Mouse (Mus musculus) stomach, embryonic 15.5 days (tissue): ENCODE results near the gene Sri. TPM values are rescaled to one million over a fixed set of nuclear protein-coding genes. Genes with fewer than 3 reads are reported as not detected.
"Not testable (repeated sequence)": the region's sequence is repeated elsewhere in the genome, so short reads cannot be mapped to it uniquely, and the experiment has no call there.

Experiments
- ATAC-seq: fragments of 200-750 bp; cut with Nextera tagmentation; 2 replicates; pipeline ENCODE4 v1.8.0; 2017; ENCODE audit warnings: low read depth, moderate number of reproducible peaks, moderate TSS enrichment; ENCODE audit not compliant: insufficient read depth, low FRiP score
- H3K27ac ChIP-seq: fragments of 300-500 bp; sonication (generic); 2 replicates; pipeline ENCODE4 v1.5.1; 2015; ENCODE audit warnings: mild to moderate bottlenecking, inconsistent platforms
- H3K27me3 ChIP-seq: fragments of 300-500 bp; sonication (generic); replicated peaks from 2 replicates; pipeline ENCODE4 v1.6.1; 2015; ENCODE audit warnings: inconsistent platforms
- H3K36me3 ChIP-seq: fragments of 300-500 bp; sonication (generic); 2 replicates; pipeline ENCODE4 v1.6.1; 2015; ENCODE audit warnings: inconsistent platforms
- H3K4me1 ChIP-seq: fragments of 300-500 bp; sonication (generic); 2 replicates; pipeline ENCODE4 v1.6.1; 2015; ENCODE audit warnings: inconsistent platforms
- H3K4me2 ChIP-seq: fragments of 300-500 bp; sonication (generic); 2 replicates; pipeline ENCODE4 v1.6.1; 2015; ENCODE audit warnings: mild to moderate bottlenecking, inconsistent platforms
- H3K4me3 ChIP-seq: fragments of 300-500 bp; sonication (generic); replicated peaks from 2 replicates; pipeline ENCODE4 v1.5.1; 2015; ENCODE audit warnings: inconsistent platforms
- H3K9ac ChIP-seq: fragments of 300-500 bp; sonication (generic); 2 replicates; pipeline ENCODE4 v1.6.1; 2015; ENCODE audit warnings: inconsistent platforms
- H3K9me3 ChIP-seq: fragments of 300-500 bp; sonication (generic); 2 replicates; pipeline ENCODE4 v1.6.1; 2016; ENCODE audit warnings: inconsistent platforms
- WGBS: fragments of 180-500 bp; shearing (Covaris S2); methylation state at CpG from one replicate; pipeline ENCODE4 v1.1.7; 2015; 5-methylcytosine and 5-hydroxymethylcytosine counted together
- polyA plus RNA-seq: library from polyadenylated mRNA; unstranded; fragments of >200 nt; fragmentation: Nextera tagmentation; extraction: Ambion mirVana; gene quantifications from 2 replicates; pipeline ENCODE4 v1.2.1, GENCODE M21; 2015

Sri gene
- polyA plus RNA-seq = 287 and 292 TPM in 2 replicates

- Histone ChIP-seq H3K27ac (no peak within 1 kb of the TSS), H3K27me3 (no peaks in the 10 kb centered on the region), H3K4me3 (no peak within 1 kb of the TSS), H3K9me3 (no peaks in the 10 kb centered on the region), H3K4me1 (no peaks in the 10 kb centered on the region), H3K9ac (no peak within 1 kb of the TSS), H3K36me3 (no peaks in the 10 kb centered on the region), H3K4me2 (no peak within 1 kb of the TSS)
- 55% methylated on average over 6 of the region's 6 CpGs for WGBS
- ATAC-seq = peak; percentile 88
Measured at GRCm38 (mm10) chr5:8045855-8046254, at the start of gene Sri. Sri (plus strand) TSS chr5:8046078.

- WGBS = 42% methylated on average over 8 of the region's 8 CpGs
- no peak overlapping the region for H3K9ac ChIP-seq
- ATAC-seq = no peak
Measured at GRCm38 (mm10) chr5:7996401-7997044, 49.4 kb upstream of the Sri start.

DNA sequence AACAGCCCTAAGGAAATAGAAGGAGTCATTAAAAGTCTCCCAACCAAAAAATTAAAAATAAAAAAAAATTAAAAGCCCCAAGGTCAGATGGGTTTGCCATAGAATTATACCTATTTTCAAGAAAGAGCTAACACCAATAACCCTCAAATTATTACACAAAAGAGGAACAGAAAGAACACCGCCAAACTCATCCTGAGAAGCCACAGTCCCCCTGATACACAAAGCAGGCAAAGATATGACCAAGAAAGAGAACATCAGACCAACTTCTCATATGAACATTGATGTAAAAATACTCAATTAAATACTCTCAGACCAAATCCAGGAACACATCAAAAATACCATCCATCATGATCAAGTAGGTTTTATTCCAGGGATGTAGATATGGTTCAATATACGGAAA is 48.8 kb upstream of the Sri start:
- Histone ChIP-seq H3K27me3 (no peaks in the 10 kb centered on the region), H3K4me3 (no peak overlapping the region), H3K9me3 (no peaks in the 10 kb centered on the region), H3K27ac (no peak overlapping the region), H3K36me3 (no peaks in the 10 kb centered on the region), H3K4me2 (no peak overlapping the region), H3K4me1 (no peaks in the 10 kb centered on the region), H3K9ac (no peak overlapping the region)
- ATAC-seq = no peak
- WGBS = 92% methylated on average over 2 of the region's 2 CpGs

More at GRCm38 (mm10) chr5:7996401-7997044, 49.4 kb upstream of the Sri start:
- H3K4me3 ChIP-seq = no peak overlapping the region
- H3K4me2 ChIP-seq = no peak overlapping the region
- H3K4me1 ChIP-seq = no peaks in the 10 kb centered on the region
- H3K27me3 ChIP-seq = no peaks in the 10 kb centered on the region
- H3K36me3 ChIP-seq = no peaks in the 10 kb centered on the region
- H3K9me3 ChIP-seq = no peaks in the 10 kb centered on the region
- H3K27ac ChIP-seq = no peak overlapping the region

DNA sequence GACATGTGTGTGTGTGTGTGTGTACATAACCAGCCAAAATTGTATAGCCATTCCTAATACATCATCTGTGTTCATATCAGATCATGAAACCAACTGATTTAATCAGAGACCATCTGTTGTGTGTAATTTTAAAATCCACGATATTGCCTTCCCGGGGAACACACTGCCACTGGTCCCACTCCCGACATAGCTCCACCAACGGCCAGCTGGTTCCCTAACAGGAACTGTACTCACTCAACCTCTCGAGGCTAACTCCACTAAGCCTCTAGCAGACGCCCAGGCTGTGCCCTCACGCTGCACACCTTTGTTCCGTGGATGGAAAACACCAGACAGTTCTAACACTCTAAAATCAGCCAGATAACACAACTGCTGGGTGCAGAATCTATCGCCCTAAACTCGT is 45.4 kb upstream of the Sri start:
- WGBS = 77% methylated on average over 10 of the region's 10 CpGs
- no peaks in the 10 kb centered on the region for H3K27me3 ChIP-seq
- H3K4me2 ChIP-seq = no peak overlapping the region
- H3K9me3 ChIP-seq = no peaks in the 10 kb centered on the region
- no peak overlapping the region for H3K4me3 ChIP-seq
- H3K27ac ChIP-seq = no peak overlapping the region
- no peaks in the 10 kb centered on the region for H3K4me1 ChIP-seq
- H3K9ac ChIP-seq = no peak overlapping the region
- no peak for ATAC-seq
- H3K36me3 ChIP-seq = no peaks in the 10 kb centered on the region

DNA sequence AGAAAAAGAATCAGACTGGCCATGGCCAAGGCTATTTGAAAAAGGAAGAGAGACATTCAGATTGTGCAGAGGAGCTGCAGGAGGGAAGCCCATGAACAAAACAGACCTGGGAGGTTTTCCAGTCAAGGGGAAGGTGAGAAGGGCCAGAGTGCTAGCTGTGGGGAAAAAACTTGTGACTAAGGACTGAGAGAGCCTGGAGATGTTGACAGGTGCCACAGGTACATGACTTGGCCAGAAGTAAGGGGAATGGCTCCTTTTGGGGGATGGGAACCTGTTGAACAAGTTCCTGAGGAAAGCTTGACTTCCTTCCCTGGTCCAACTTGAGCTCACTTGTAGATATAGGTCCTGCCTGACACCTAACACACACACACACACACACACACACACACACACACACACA is 43.1 kb upstream of the Sri start:
- no peaks in the 10 kb centered on the region for H3K4me1 ChIP-seq
- H3K27ac ChIP-seq = no peak overlapping the region
- no peak overlapping the region for H3K4me2 ChIP-seq
- ATAC-seq = no peak
- no peaks in the 10 kb centered on the region for H3K27me3 ChIP-seq
- no peaks in the 10 kb centered on the region for H3K9me3 ChIP-seq
- H3K36me3 ChIP-seq = no peaks in the 10 kb centered on the region
- H3K4me3 ChIP-seq = no peak overlapping the region
- no peak overlapping the region for H3K9ac ChIP-seq

DNA sequence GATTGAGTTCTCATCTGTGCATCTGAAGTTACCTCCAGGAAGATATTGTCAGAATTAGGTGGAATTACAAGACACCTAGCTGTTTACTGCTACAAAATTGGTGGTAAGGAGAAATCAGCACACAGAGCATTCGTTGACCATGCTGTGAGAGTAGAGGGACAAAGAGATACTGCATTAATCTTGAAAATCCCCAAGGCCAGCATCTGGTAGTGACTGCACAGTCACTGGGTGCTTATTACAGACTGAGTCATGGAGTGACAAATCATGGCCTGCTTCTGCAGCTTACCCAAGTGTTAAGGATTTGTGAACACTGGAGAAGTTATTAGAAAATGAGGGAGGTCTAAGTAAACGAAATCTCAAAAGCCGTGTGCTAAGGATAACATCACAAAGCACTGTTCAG is 32.6 kb upstream of the Sri start:
- H3K27me3 ChIP-seq = no peaks in the 10 kb centered on the region
- no peak overlapping the region for H3K4me2 ChIP-seq
- no peaks in the 10 kb centered on the region for H3K4me1 ChIP-seq
- H3K9ac ChIP-seq = no peak overlapping the region
- H3K4me3 ChIP-seq = no peak overlapping the region
- H3K36me3 ChIP-seq = no peaks in the 10 kb centered on the region
- H3K27ac ChIP-seq = no peak overlapping the region
- ATAC-seq = no peak
- WGBS = 63% methylated on average over 3 of the region's 3 CpGs
- no peaks in the 10 kb centered on the region for H3K9me3 ChIP-seq

DNA sequence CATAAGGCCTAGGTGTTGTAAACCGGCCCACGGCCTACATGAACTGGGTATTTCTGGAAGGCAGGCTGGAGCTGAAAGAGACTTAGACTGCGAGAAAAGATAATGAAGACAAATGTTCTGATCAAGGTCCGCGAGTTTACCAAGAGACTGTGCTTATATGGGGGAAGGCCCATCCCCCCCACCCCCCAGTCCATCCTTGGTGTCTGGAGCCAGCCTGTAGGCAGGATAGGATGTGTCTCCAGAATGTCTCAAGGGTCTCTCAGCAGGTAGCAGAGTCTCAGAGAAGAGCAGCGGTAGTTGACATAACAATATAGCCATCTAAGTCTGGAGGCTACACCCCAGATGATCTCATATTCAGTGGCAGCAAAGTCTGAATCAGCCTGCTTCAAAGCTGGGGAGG is 11.3 kb upstream of the Sri start:
- H3K4me3 ChIP-seq, H3K4me1 ChIP-seq, H3K27me3 ChIP-seq, ATAC-seq, H3K9me3 ChIP-seq, H3K27ac ChIP-seq, H3K9ac ChIP-seq, H3K36me3 ChIP-seq, H3K4me2 ChIP-seq: not testable (repeated sequence)
- 86% methylated on average over 6 of the region's 6 CpGs for WGBS

DNA sequence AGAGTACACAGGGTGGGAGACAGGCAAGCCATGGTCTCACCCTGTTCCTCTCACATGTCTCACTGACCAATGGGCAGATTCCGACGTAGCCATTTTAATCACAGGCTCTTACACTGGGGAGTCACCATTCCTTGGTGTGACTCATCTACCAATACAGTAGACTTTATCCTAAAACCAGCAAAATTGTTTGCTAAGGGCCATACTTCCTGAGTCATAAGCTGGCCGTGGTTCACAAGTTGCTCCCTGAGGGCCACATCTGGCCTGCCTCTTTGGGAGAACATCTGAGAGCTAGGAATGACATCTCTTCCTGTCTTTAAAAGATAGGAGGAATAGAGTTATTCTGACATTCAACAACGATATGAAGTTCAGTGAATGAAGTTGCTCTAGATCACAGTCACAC is 7.9 kb downstream of the Sri start:
- Histone ChIP-seq H3K36me3 (no peaks in the 10 kb centered on the region), H3K4me3 (no peak overlapping the region), H3K4me1 (0 out of 2 replicates have a peak, but pooled peaks cover 3% of the 10 kb centered on the region), H3K4me2 (no peak overlapping the region), H3K27ac (no peak overlapping the region), H3K9ac (no peak overlapping the region), H3K27me3 (no peaks in the 10 kb centered on the region), H3K9me3 (no peaks in the 10 kb centered on the region)
- 84% methylated on average over 4 of the region's 4 CpGs for WGBS
- no peak for ATAC-seq

GRCm38 (mm10) chr5:8055721-8056129 is 9.8 kb downstream of the Sri start:
- H3K4me3 ChIP-seq = peak overlapping the region; percentile 86
- 22% methylated on average over 8 of the region's 8 CpGs for WGBS
- H3K36me3 ChIP-seq = 0 out of 2 replicates have a peak, but pooled peaks cover 7% of the 10 kb centered on the region
- no peaks in the 10 kb centered on the region for H3K9me3 ChIP-seq
- peak; percentile 51 for ATAC-seq
- no peaks in the 10 kb centered on the region for H3K27me3 ChIP-seq
- peak overlapping the region; percentile 57 for H3K4me2 ChIP-seq
- H3K9ac ChIP-seq = no peak overlapping the region
- 0 out of 2 replicates have a peak, but pooled peaks cover 3% of the 10 kb centered on the region for H3K4me1 ChIP-seq
- peak overlapping the region; percentile 92 for H3K27ac ChIP-seq

DNA sequence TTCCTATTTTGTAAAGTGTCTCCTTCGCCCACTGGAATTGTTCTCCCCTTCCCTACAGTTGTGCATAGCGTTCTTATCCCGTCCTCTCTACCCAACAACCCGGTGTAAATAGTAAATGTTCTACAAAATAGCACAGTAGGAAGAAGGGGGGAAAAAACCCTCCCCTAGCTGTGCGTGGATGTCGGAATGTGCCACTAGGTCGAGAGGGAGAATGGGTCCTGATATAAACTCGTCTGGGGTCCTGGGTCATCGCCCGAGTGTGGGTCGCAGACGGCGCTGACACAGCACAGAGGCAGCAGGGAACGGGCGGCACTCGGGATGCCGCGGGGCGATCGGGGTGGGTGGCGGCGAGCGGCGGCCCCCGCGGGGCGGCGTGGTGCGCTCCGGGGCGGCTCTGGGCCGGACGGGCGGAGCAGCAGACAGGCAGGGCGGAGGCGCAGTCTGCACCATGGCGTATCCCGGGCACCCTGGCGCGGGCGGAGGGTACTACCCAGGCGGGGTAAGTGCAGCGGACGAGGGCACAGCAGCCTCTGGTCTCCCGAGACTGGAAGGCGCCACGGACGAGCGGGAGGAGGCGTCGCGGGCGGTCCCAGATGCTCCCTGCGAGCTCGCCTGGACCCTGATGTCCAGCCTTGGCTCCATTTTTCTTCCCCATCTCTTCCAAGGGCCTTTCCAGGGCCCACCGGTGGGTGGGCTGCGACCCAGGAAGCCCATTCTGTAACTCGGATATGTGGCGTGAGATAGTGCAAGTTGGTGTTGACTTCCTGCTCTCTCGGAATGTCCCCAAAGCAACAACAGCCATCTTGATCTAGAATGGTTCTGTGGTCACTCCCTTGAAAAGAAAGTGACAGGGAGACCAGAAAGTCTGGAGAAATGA is 10.5 kb downstream of the Sri start:
- peak overlapping the region; percentile 92 for H3K27ac ChIP-seq
- peaks cover 7% of the 10 kb centered on the region; the same call in 1 of the 2 replicates for H3K36me3 ChIP-seq
- no peaks in the 10 kb centered on the region for H3K27me3 ChIP-seq
- peak overlapping the region; percentile 81 for H3K9ac ChIP-seq
- under 1% methylated on average over 58 of the region's 60 CpGs for WGBS
- H3K9me3 ChIP-seq = no peaks in the 10 kb centered on the region
- peak overlapping the region; percentile 86 for H3K4me3 ChIP-seq
- peak; percentile 98 for ATAC-seq
- H3K4me1 ChIP-seq = 0 out of 2 replicates have a peak, but pooled peaks cover 3% of the 10 kb centered on the region
- peak overlapping the region; percentile 57 for H3K4me2 ChIP-seq

DNA sequence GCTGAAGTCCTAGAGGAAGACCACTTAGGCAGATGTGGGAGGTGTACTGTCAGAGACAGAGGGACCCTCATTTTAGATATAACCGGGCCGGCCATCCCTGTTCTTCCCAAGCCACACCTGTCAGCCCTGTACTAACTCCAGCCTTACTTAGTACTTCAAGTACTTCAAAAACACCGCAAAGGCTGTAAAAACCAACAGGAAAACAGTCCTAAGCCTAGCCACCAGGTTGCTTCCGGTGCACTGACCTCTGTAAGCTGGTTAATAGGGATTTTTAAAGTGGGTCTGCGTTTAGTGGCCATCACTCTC is 11.1 kb downstream of the Sri start:
- Histone ChIP-seq H3K4me2 (peak overlapping the region; percentile 57), H3K27ac (peak overlapping the region; percentile 92; the same call in 1 of the 2 replicates), H3K27me3 (no peaks in the 10 kb centered on the region), H3K4me1 (0 out of 2 replicates have a peak, but pooled peaks cover 3% of the 10 kb centered on the region), H3K4me3 (peak overlapping the region; percentile 86), H3K9ac (0 out of 2 replicates have a peak overlapping the region, but pooled peaks have one; percentile 81), H3K9me3 (no peaks in the 10 kb centered on the region), H3K36me3 (peaks cover 7% of the 10 kb centered on the region)
- 38% methylated on average over 5 of the region's 5 CpGs for WGBS
- no peak for ATAC-seq

GRCm38 (mm10) chr5:8058056-8058455 is 12.2 kb downstream of the Sri start:
- Histone ChIP-seq H3K27ac (no peak overlapping the region), H3K27me3 (no peaks in the 10 kb centered on the region), H3K36me3 (peaks cover 8% of the 10 kb centered on the region), H3K4me3 (no peak overlapping the region), H3K9ac (no peak overlapping the region), H3K4me2 (no peak overlapping the region), H3K4me1 (0 out of 2 replicates have a peak, but pooled peaks cover 3% of the 10 kb centered on the region), H3K9me3 (no peaks in the 10 kb centered on the region)
- WGBS = 82% methylated on average over 7 of the region's 7 CpGs
- ATAC-seq = no peak
